Mouse (Mus musculus): Measurements from ENCODE around the gene Morn5. TPM values are rescaled to one million over a fixed set of nuclear protein-coding genes. Genes with fewer than 3 reads are reported as not detected.

Morn5 gene
- polyA plus RNA-seq, 1 experiment from 2014 or later: 1.5 TPM

Other genes starting within 250 kb of the Morn5 start
- gene Ttll11, start 69.5 kb upstream of the Morn5 start, polyA plus RNA-seq (2014; fragmentation: Nextera tagmentation; extraction: Ambion mirVana): 5.1 and 6.4 TPM in 2 replicates
- 263 and 316 TPM in 2 replicates for gene Ndufa8, start 52 bp upstream of the Morn5 start, polyA plus RNA-seq (2014; fragmentation: Nextera tagmentation; extraction: Ambion mirVana)
- gene Lhx6, start 56.0 kb downstream of the Morn5 start, polyA plus RNA-seq (2014; fragmentation: Nextera tagmentation; extraction: Ambion mirVana): 0.46 TPM in 1 of 2 replicates, not detected in the other
- gene Mrrf, start 86.9 kb downstream of the Morn5 start, polyA plus RNA-seq (2014; fragmentation: Nextera tagmentation; extraction: Ambion mirVana): 30.6 and 33.6 TPM in 2 replicates
- 151 and 172 TPM in 2 replicates for gene Rbm18, start 87.3 kb downstream of the Morn5 start, polyA plus RNA-seq (2014; fragmentation: Nextera tagmentation; extraction: Ambion mirVana)
- gene Ptgs1, start 181.0 kb downstream of the Morn5 start, polyA plus RNA-seq (2014; fragmentation: Nextera tagmentation; extraction: Ambion mirVana): 2.2 and 4.3 TPM in 2 replicates

Measured in midbrain, embryonic 14.5 days (tissue).